Mouse (Mus musculus) stomach, embryonic 16.5 days (tissue): ENCODE measurements at regions not wholly inside any gene's neighbourhood (a gene's known extent, or its start where the extent isn't known, plus 50 kb on each side); places are given as distances from the start of the nearest gene placed in this dataset.
"Not testable (repeated sequence)": the region's sequence is repeated elsewhere in the genome, so short reads cannot be mapped to it uniquely, and the experiment has no call there.

Experiments
- ATAC-seq: fragments of 200-750 bp; cut with Nextera tagmentation; 2 replicates; pipeline ENCODE4 v1.8.0; 2017; ENCODE audit warnings: moderate number of reproducible peaks, moderate TSS enrichment; ENCODE audit not compliant: insufficient read depth, low FRiP score
- H3K27ac ChIP-seq: fragments of 300-500 bp; sonication (generic); 2 replicates; pipeline ENCODE4 v1.5.1; 2014; ENCODE audit warnings: low read length
- H3K27me3 ChIP-seq: fragments of 300-500 bp; sonication (generic); 2 replicates; pipeline ENCODE4 v1.6.1; 2014; ENCODE audit warnings: low read length, control low read depth, mixed read lengths; ENCODE audit not compliant: control insufficient read depth, insufficient read depth
- H3K36me3 ChIP-seq: fragments of 300-500 bp; sonication (generic); 2 replicates; pipeline ENCODE4 v1.6.1; 2014; ENCODE audit warnings: low read length; ENCODE audit not compliant: control insufficient read depth, insufficient read depth
- H3K4me1 ChIP-seq: fragments of 300-500 bp; sonication (generic); 2 replicates; pipeline ENCODE4 v1.6.1; 2014; ENCODE audit warnings: low read length, control low read depth, mixed read lengths; ENCODE audit not compliant: control insufficient read depth, insufficient read depth
- H3K4me2 ChIP-seq: fragments of 300-500 bp; sonication (generic); 2 replicates; pipeline ENCODE4 v1.6.1; 2014; ENCODE audit warnings: low read depth, low read length, mixed read lengths
- H3K4me3 ChIP-seq: fragments of 300-500 bp; sonication (generic); replicated peaks from 2 replicates; pipeline ENCODE4 v1.5.1; 2014; ENCODE audit warnings: mild to moderate bottlenecking, low read length
- H3K9ac ChIP-seq: fragments of 300-500 bp; sonication (generic); 2 replicates; pipeline ENCODE4 v1.6.1; 2014; ENCODE audit warnings: low read length
- H3K9me3 ChIP-seq: fragments of 300-500 bp; sonication (generic); replicated peaks from 2 replicates; pipeline ENCODE4 v1.6.1; 2016; ENCODE audit warnings: low read length, control low read depth; ENCODE audit not compliant: control insufficient read depth
- WGBS: fragments of 180-500 bp; shearing (Covaris S2); extraction: QIAGEN DNeasy Blood & Tissue Kit; methylation state at CpG from one replicate; pipeline ENCODE4 v1.1.7; 2014; 5-methylcytosine and 5-hydroxymethylcytosine counted together

GRCm38 (mm10) chr1:95397188-95397587 lies 83.8 kb downstream of the Fam174a start:
- Histone ChIP-seq H3K9ac (no peak overlapping the region), H3K4me3 (no peak overlapping the region), H3K27ac (no peak overlapping the region), H3K36me3 (no peaks in the 10 kb centered on the region), H3K9me3 (no peaks in the 10 kb centered on the region), H3K4me1 (no peaks in the 10 kb centered on the region), H3K4me2 (no peak overlapping the region), H3K27me3 (no peaks in the 10 kb centered on the region)
- no peak for ATAC-seq
- 54% methylated on average over 4 of the region's 4 CpGs for WGBS

- Histone ChIP-seq H3K4me2 (no peak overlapping the region), H3K4me3 (no peak overlapping the region), H3K4me1 (no peaks in the 10 kb centered on the region), H3K9me3 (no peaks in the 10 kb centered on the region), H3K9ac (no peak overlapping the region), H3K36me3 (no peaks in the 10 kb centered on the region), H3K27me3 (no peaks in the 10 kb centered on the region), H3K27ac (no peak overlapping the region)
- ATAC-seq = no peak
- WGBS = 85% methylated on average over 7 of the region's 7 CpGs
These were observed 86.3 kb downstream of the Fam174a start for GRCm38 (mm10) chr1:95399764-95400163.

- no peaks in the 10 kb centered on the region for H3K4me1 ChIP-seq
- H3K27ac ChIP-seq = no peak overlapping the region
- ATAC-seq = no peak
- 72% methylated on average over 1 of the region's 1 CpGs for WGBS
- H3K36me3 ChIP-seq = no peaks in the 10 kb centered on the region
- H3K27me3 ChIP-seq = no peaks in the 10 kb centered on the region
- H3K9ac ChIP-seq = no peak overlapping the region
- no peaks in the 10 kb centered on the region for H3K9me3 ChIP-seq
- no peak overlapping the region for H3K4me3 ChIP-seq
- H3K4me2 ChIP-seq = no peak overlapping the region
These were observed 108.8 kb downstream of the Fam174a start for GRCm38 (mm10) chr1:95422253-95422652.

- ATAC-seq = no peak
These were observed 112.0 kb downstream of the Fam174a start for GRCm38 (mm10) chr1:95425420-95425819.

GRCm38 (mm10) chr1:95437155-95437554 lies 123.7 kb downstream of the Fam174a start:
- Histone ChIP-seq H3K27ac (no peak overlapping the region), H3K9ac (no peak overlapping the region), H3K36me3 (no peaks in the 10 kb centered on the region), H3K4me1 (no peaks in the 10 kb centered on the region), H3K9me3 (no peaks in the 10 kb centered on the region), H3K4me3 (no peak overlapping the region), H3K27me3 (no peaks in the 10 kb centered on the region), H3K4me2 (no peak overlapping the region)
- no peak for ATAC-seq

More at GRCm38 (mm10) chr1:95425420-95425819, 112.0 kb downstream of the Fam174a start:
- Histone ChIP-seq H3K9me3 (no peaks in the 10 kb centered on the region), H3K4me2 (no peak overlapping the region), H3K36me3 (no peaks in the 10 kb centered on the region), H3K4me3 (no peak overlapping the region), H3K4me1 (no peaks in the 10 kb centered on the region), H3K27ac (no peak overlapping the region), H3K9ac (no peak overlapping the region), H3K27me3 (no peaks in the 10 kb centered on the region)

GRCm38 (mm10) chr1:95445541-95445940 lies 132.1 kb downstream of the Fam174a start:
- 63% methylated on average over 3 of the region's 3 CpGs for WGBS
- no peaks in the 10 kb centered on the region for H3K4me1 ChIP-seq
- H3K27me3 ChIP-seq = no peaks in the 10 kb centered on the region
- no peak overlapping the region for H3K4me3 ChIP-seq
- H3K4me2 ChIP-seq = no peak overlapping the region
- H3K27ac ChIP-seq = no peak overlapping the region
- no peaks in the 10 kb centered on the region for H3K36me3 ChIP-seq
- no peak for ATAC-seq
- H3K9ac ChIP-seq = no peak overlapping the region
- no peaks in the 10 kb centered on the region for H3K9me3 ChIP-seq

GRCm38 (mm10) chr1:95448962-95449558 lies 135.6 kb downstream of the Fam174a start:
- Histone ChIP-seq H3K9ac (no peak overlapping the region), H3K36me3 (no peaks in the 10 kb centered on the region), H3K27ac (no peak overlapping the region), H3K4me3 (no peak overlapping the region), H3K4me1 (no peaks in the 10 kb centered on the region), H3K9me3 (no peaks in the 10 kb centered on the region), H3K27me3 (no peaks in the 10 kb centered on the region), H3K4me2 (no peak overlapping the region)
- 81% methylated on average over 7 of the region's 7 CpGs for WGBS
- no peak for ATAC-seq

GRCm38 (mm10) chr1:95450920-95451332 lies 137.5 kb downstream of the Fam174a start:
- Histone ChIP-seq H3K36me3 (no peaks in the 10 kb centered on the region), H3K27me3 (no peaks in the 10 kb centered on the region), H3K9me3 (no peaks in the 10 kb centered on the region), H3K9ac (no peak overlapping the region), H3K4me1 (no peaks in the 10 kb centered on the region), H3K4me3 (no peak overlapping the region), H3K4me2 (no peak overlapping the region), H3K27ac (no peak overlapping the region)
- 73% methylated on average over 4 of the region's 4 CpGs for WGBS
- ATAC-seq = no peak

GRCm38 (mm10) chr1:95451755-95452154 lies 138.3 kb downstream of the Fam174a start:
- not testable (repeated sequence) for H3K36me3 ChIP-seq, H3K27me3 ChIP-seq, H3K27ac ChIP-seq, H3K4me3 ChIP-seq, H3K4me2 ChIP-seq, H3K4me1 ChIP-seq, H3K9ac ChIP-seq, H3K9me3 ChIP-seq
- 80% methylated on average over 6 of the region's 6 CpGs for WGBS
- peak; percentile 89 for ATAC-seq

GRCm38 (mm10) chr1:95454246-95454645 lies 140.8 kb downstream of the Fam174a start:
- Histone ChIP-seq H3K9ac (no peak overlapping the region), H3K27ac (no peak overlapping the region), H3K36me3 (no peaks in the 10 kb centered on the region), H3K4me1 (no peaks in the 10 kb centered on the region), H3K4me3 (no peak overlapping the region), H3K4me2 (no peak overlapping the region), H3K27me3 (no peaks in the 10 kb centered on the region), H3K9me3 (no peaks in the 10 kb centered on the region)
- no peak for ATAC-seq
- 44% methylated on average over 2 of the region's 2 CpGs for WGBS
